9 mouse cellular contexts compared by ENCODE assay signal in genomic region chr4:138882179-138882578, GRCm38 (mm10). TPM values are rescaled to one million over a fixed set of nuclear protein-coding genes. Genes with fewer than 3 reads are reported as not detected.
DNase-seq lines count a peak whose midpoint lies in the region; ATAC-seq lines count a peak whose summit lies in the region.
"Had no signal": no experiment of that assay in that cellular context is flagged by ENCODE, and none has a peak within 500 bp of the region (broad histone marks: within the 10 kb centered on the region; RNA-seq: fewer than 3 reads in every experiment).

No protein-coding gene starts in this region.

- H3K9me3 ChIP-seq in heart, embryonic 13.5 days: no peaks in the 10 kb centered on the region
- H3K9me3 ChIP-seq in intestine, embryonic 15.5 days: no peaks in the 10 kb centered on the region
- H3K9me3 ChIP-seq in midbrain, embryonic 16.5 days (replicated peaks; ENCODE audit: control insufficient read depth, low read length, poor library complexity, severe bottlenecking): no peaks in the 10 kb centered on the region

- peak overlapping the region; percentile 54; the same call in 1 of the 2 replicates for H3K9ac ChIP-seq in heart, embryonic 13.5 days
- H3K9ac ChIP-seq in intestine, embryonic 15.5 days: no peak overlapping the region
- peak overlapping the region; percentile 27; the same call in 1 of the 2 replicates for H3K9ac ChIP-seq in midbrain, embryonic 16.5 days (ENCODE audit: low read depth, low read length)

- H3K27me3 ChIP-seq in heart, embryonic 13.5 days (replicated peaks): peaks cover 42% of the 10 kb centered on the region
- H3K27me3 ChIP-seq in intestine, embryonic 15.5 days (replicated peaks): no peaks in the 10 kb centered on the region
- no peaks in the 10 kb centered on the region; the same call in 1 of the 2 replicates for H3K27me3 ChIP-seq in midbrain, embryonic 16.5 days (ENCODE audit: control insufficient read depth, insufficient read depth, low read depth, low read length)

- peaks cover 9% of the 10 kb centered on the region; the same call in 1 of the 2 replicates for H3K4me1 ChIP-seq in heart, embryonic 13.5 days
- H3K4me1 ChIP-seq in intestine, embryonic 15.5 days (replicated peaks): 0 out of 2 replicates have a peak, but pooled peaks cover 6% of the 10 kb centered on the region
- peaks cover 4% of the 10 kb centered on the region; the same call in 1 of the 2 replicates for H3K4me1 ChIP-seq in midbrain, embryonic 16.5 days (ENCODE audit: control insufficient read depth, insufficient read depth, low read length)

- 13% methylated on average over 16 of the region's 16 CpGs for WGBS in heart, embryonic 13.5 days
- WGBS in intestine, embryonic 15.5 days: 13% methylated on average over 16 of the region's 16 CpGs
- WGBS in midbrain, embryonic 16.5 days: 13% methylated on average over 16 of the region's 16 CpGs

- H3K4me2 ChIP-seq in heart, embryonic 13.5 days: peak overlapping the region; percentile 53
- H3K4me2 ChIP-seq in intestine, embryonic 15.5 days (replicated peaks): peak overlapping the region; percentile 44
- H3K4me2 ChIP-seq in midbrain, embryonic 16.5 days (ENCODE audit: low read length): peak overlapping the region; percentile 30

- no peak for ATAC-seq in heart, embryonic 13.5 days (ENCODE audit: extremely low read depth, insufficient number of reproducible peaks, low FRiP score, low TSS enrichment)
- no peak for ATAC-seq in intestine, embryonic 15.5 days
- ATAC-seq in midbrain, embryonic 16.5 days: no peak
- no peak for ATAC-seq in CD4-positive, CD25-positive, alpha-beta regulatory T cell, adult 4 months

- peak overlapping the region; percentile 11; the same call in 1 of the 2 replicates for H3K4me3 ChIP-seq in heart, embryonic 13.5 days
- H3K4me3 ChIP-seq in intestine, embryonic 15.5 days (replicated peaks): no peak overlapping the region
- H3K4me3 ChIP-seq in midbrain, embryonic 16.5 days (ENCODE audit: low read depth, low read length): no peak overlapping the region

- intact Hi-C loops in heart, postnatal 36 days (cut with DNase I): no loop called here

- H3K27ac ChIP-seq in heart, embryonic 13.5 days (replicated peaks): no peak overlapping the region
- no peak overlapping the region for H3K27ac ChIP-seq in intestine, embryonic 15.5 days
- no peak overlapping the region for H3K27ac ChIP-seq in midbrain, embryonic 16.5 days (ENCODE audit: low read length)

- H3K36me3 ChIP-seq in heart, embryonic 13.5 days: no peaks in the 10 kb centered on the region
- no peaks in the 10 kb centered on the region for H3K36me3 ChIP-seq in intestine, embryonic 15.5 days
- no peaks in the 10 kb centered on the region for H3K36me3 ChIP-seq in midbrain, embryonic 16.5 days (ENCODE audit: control insufficient read depth, insufficient read depth, low read length)

- DNase-seq in heart, postnatal 36 days: no peak
- peak; percentile 25 for DNase-seq in embryo, embryonic 10 days (ENCODE audit: low spot score)
- no peak for DNase-seq in adrenal gland, adult 8-10 months
- no peak for DNase-seq in gastrocnemius, postnatal 4 days (ENCODE audit: low spot score in 2 of 2)
- DNase-seq: kidney, postnatal 10 days had no signal

RNA-seq across cellular contexts. Expression of gene Pla2g2e, which starts 4.4 kb away (rescaled TPM):
- 0.25 TPM in 1 of 2 replicates, not detected in the other for polyA plus RNA-seq in heart, embryonic 13.5 days (2015; fragmentation: Nextera tagmentation; extraction: Ambion mirVana)
- 1 to 10 TPM in 1 of 2 experiments, under 1 TPM in 1; 0.97 to 1.1 TPM for total RNA-seq in heart, postnatal 36 days (2021)
- polyA plus RNA-seq in intestine, embryonic 15.5 days (2015; fragmentation: Nextera tagmentation; extraction: Ambion mirVana): not detected in 2 replicates
- not detected in 2 replicates for polyA plus RNA-seq in midbrain, embryonic 16.5 days (2015; fragmentation: Nextera tagmentation; extraction: Ambion mirVana)
- 1 to 10 TPM in 2 of 4 experiments, under 1 TPM in 2; 0.46 to 2.9 (median 0.86) TPM for total RNA-seq in adrenal gland, adult 8-10 months (2022)
- total RNA-seq in gastrocnemius, postnatal 4 days (2021): not detected
- polyA plus RNA-seq in CD4-positive, CD25-positive, alpha-beta regulatory T cell, adult 4 months (2017; shearing (Covaris generic)): not detected

RNA-seq across cellular contexts. Expression of gene Gm13030, which starts 8.4 kb away (rescaled TPM):
- polyA plus RNA-seq in heart, embryonic 13.5 days (2015; fragmentation: Nextera tagmentation; extraction: Ambion mirVana): not detected in 2 replicates
- not detected for total RNA-seq in heart, postnatal 36 days (2021)
- not detected in 2 replicates for polyA plus RNA-seq in intestine, embryonic 15.5 days (2015; fragmentation: Nextera tagmentation; extraction: Ambion mirVana)
- polyA plus RNA-seq in midbrain, embryonic 16.5 days (2015; fragmentation: Nextera tagmentation; extraction: Ambion mirVana): not detected in 2 replicates
- total RNA-seq in adrenal gland, adult 8-10 months (2022): not detected
- not detected for total RNA-seq in gastrocnemius, postnatal 4 days (2021)
- not detected for polyA plus RNA-seq in CD4-positive, CD25-positive, alpha-beta regulatory T cell, adult 4 months (2017; shearing (Covaris generic))

RNA-seq across cellular contexts. Expression of gene Pla2g5, which starts 18.9 kb away (rescaled TPM):
- 2.1 and 3.1 TPM in 2 replicates for polyA plus RNA-seq in heart, embryonic 13.5 days (2015; fragmentation: Nextera tagmentation; extraction: Ambion mirVana)
- total RNA-seq in heart, postnatal 36 days (2021): 10 to 100 TPM; 27.0 to 32.1 TPM
- 0.15 and 0.29 TPM in 2 replicates for polyA plus RNA-seq in intestine, embryonic 15.5 days (2015; fragmentation: Nextera tagmentation; extraction: Ambion mirVana)
- 0.79 and 1.1 TPM in 2 replicates for polyA plus RNA-seq in midbrain, embryonic 16.5 days (2015; fragmentation: Nextera tagmentation; extraction: Ambion mirVana)
- total RNA-seq in adrenal gland, adult 8-10 months (2022): 10 to 100 TPM; 13.3 to 43.8 (median 24.8) TPM
- total RNA-seq in gastrocnemius, postnatal 4 days (2021): 1 to 10 TPM; 2.0 to 4.3 TPM
- polyA plus RNA-seq in CD4-positive, CD25-positive, alpha-beta regulatory T cell, adult 4 months (2017; shearing (Covaris generic)): not detected

RNA-seq across cellular contexts. Expression of gene Otud3, which starts 31.6 kb away (rescaled TPM):
- 2.7 and 3.8 TPM in 2 replicates for polyA plus RNA-seq in heart, embryonic 13.5 days (2015; fragmentation: Nextera tagmentation; extraction: Ambion mirVana)
- total RNA-seq in heart, postnatal 36 days (2021): 10 to 100 TPM; 10.6 to 11.6 TPM
- polyA plus RNA-seq in intestine, embryonic 15.5 days (2015; fragmentation: Nextera tagmentation; extraction: Ambion mirVana): 4.5 and 6.2 TPM in 2 replicates
- polyA plus RNA-seq in midbrain, embryonic 16.5 days (2015; fragmentation: Nextera tagmentation; extraction: Ambion mirVana): 2.3 and 2.4 TPM in 2 replicates
- 10 to 100 TPM; 10.6 to 11.7 (median 11.3) TPM for total RNA-seq in adrenal gland, adult 8-10 months (2022)
- 1 to 10 TPM; 6.8 to 7.2 TPM for total RNA-seq in gastrocnemius, postnatal 4 days (2021)
- under 1 TPM in 1 of 2 experiments, not detected in 1; 0.62 TPM for polyA plus RNA-seq in CD4-positive, CD25-positive, alpha-beta regulatory T cell, adult 4 months (2017; shearing (Covaris generic))
